Mouse (Mus musculus): ENCODE results near the gene Gramd1c.

Gene Gramd1c

GRCm38 (mm10) chr16:43963291-43963690 lies 99.9 kb downstream of the Gramd1c start:
- no peak for DNase-seq (ENCODE audit: low spot score in 2 of 2)

- DNase-seq (ENCODE audit: low spot score in 2 of 2): no peak
These were observed 105.1 kb downstream of the Gramd1c start for GRCm38 (mm10) chr16:43958038-43958437.

- peak in 1 of 2 experiments; percentile 26 for DNase-seq (ENCODE audit: low spot score in 2 of 2)
These were observed 108.2 kb downstream of the Gramd1c start for GRCm38 (mm10) chr16:43954913-43955312.

- peak in 1 of 2 experiments; percentile 61 for DNase-seq (ENCODE audit: low spot score in 2 of 2)
These were observed 111.6 kb downstream of the Gramd1c start for GRCm38 (mm10) chr16:43951591-43951990.

GRCm38 (mm10) chr16:43945869-43946268 lies 117.3 kb downstream of the Gramd1c start:
- no peak for DNase-seq (ENCODE audit: low spot score in 2 of 2)

- DNase-seq (ENCODE audit: low spot score in 2 of 2): peak in 1 of 2 experiments; percentile 1
These were observed 117.8 kb downstream of the Gramd1c start for GRCm38 (mm10) chr16:43945351-43945750.

- DNase-seq (ENCODE audit: low spot score in 2 of 2): no peak
These were observed 122.3 kb downstream of the Gramd1c start for GRCm38 (mm10) chr16:43940846-43941245.

GRCm38 (mm10) chr16:43935892-43936291 lies 127.3 kb downstream of the Gramd1c start:
- DNase-seq (ENCODE audit: low spot score in 2 of 2): no peak

- no peak for DNase-seq (ENCODE audit: low spot score in 2 of 2)
These were observed 127.8 kb downstream of the Gramd1c start for GRCm38 (mm10) chr16:43935367-43935766.

GRCm38 (mm10) chr16:43934856-43935255 lies 128.3 kb downstream of the Gramd1c start:
- DNase-seq (ENCODE audit: low spot score in 2 of 2): no peak

GRCm38 (mm10) chr16:43933041-43933440 lies 130.1 kb downstream of the Gramd1c start:
- DNase-seq (ENCODE audit: low spot score in 2 of 2): no peak

- no peak for DNase-seq (ENCODE audit: low spot score in 2 of 2)
These were observed 130.8 kb downstream of the Gramd1c start for GRCm38 (mm10) chr16:43932319-43932718.

GRCm38 (mm10) chr16:43931502-43931901 lies 131.6 kb downstream of the Gramd1c start:
- DNase-seq (ENCODE audit: low spot score in 2 of 2): no peak

GRCm38 (mm10) chr16:43930577-43930976 lies 132.6 kb downstream of the Gramd1c start:
- no peak for DNase-seq (ENCODE audit: low spot score in 2 of 2)

All from spleen, postnatal 10 days (tissue).